Mouse (Mus musculus): ENCODE data around the gene Fam83f. TPM values are rescaled to one million over a fixed set of nuclear protein-coding genes. Genes with fewer than 3 reads are reported as not detected.
A peak's percentile ranks its signal among the peaks of the same experiment; 100 is the strongest.

Fam83f gene
- polyA plus RNA-seq, 2 experiments from 2014 or later = not detected

DNA sequence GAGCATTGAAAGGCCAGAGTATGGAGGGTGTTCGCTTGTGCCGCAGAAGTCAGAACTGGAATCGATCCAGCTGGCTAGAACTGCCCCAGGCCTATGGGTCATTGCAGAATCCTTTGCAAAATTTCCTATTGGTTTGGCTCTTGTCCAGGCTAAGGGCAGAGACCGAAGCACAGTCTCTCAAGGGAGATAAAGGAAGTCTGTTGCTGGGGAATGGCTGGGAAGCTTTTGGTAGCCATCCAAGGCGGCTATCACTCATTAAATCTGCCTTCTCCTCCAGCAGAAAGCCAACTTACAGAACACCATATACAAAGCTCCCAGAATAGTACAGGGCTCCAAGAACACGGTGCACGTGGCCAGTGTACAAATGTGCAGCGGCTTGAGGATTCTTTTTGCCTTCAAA, 35.4 kb downstream of the Fam83f start:
- no peak for ATAC-seq

DNA sequence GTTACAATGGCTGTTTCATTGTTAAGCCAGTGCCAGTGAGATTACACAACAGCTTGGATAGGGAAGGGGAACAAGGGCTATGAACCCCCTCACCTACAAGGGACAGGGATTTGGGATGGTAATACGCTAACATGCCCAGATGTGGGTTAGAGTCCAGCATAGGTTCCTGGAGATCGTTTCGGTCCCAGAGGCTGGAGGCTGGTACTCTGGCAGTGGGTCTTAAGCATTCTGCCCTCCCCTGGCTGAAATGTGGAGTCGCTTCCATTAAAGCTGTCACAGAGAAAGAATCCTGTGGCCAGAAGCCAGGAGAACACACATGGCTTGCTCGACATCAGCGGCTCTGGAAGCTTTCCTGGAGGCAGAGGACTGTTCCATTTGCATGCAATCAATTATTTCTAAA, 37.9 kb downstream of the Fam83f start:
- no peak for ATAC-seq

DNA sequence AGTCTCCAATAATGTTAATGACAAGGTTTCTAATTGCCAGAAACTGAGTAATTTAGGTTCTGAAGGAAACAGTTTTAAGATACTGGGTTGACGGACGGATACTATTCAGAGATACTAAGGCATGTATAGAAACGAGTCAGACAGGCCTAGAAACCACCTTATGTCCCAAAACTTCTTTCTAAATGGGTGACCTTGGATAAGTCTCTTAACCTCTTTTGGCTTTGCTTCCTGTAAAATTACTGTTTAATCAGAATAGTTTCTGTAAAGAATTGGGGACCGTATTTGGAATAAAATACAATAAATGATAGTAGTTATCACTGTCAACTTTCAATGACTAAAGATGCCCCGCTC, 38.6 kb downstream of the Fam83f start:
- ATAC-seq = no peak

DNA sequence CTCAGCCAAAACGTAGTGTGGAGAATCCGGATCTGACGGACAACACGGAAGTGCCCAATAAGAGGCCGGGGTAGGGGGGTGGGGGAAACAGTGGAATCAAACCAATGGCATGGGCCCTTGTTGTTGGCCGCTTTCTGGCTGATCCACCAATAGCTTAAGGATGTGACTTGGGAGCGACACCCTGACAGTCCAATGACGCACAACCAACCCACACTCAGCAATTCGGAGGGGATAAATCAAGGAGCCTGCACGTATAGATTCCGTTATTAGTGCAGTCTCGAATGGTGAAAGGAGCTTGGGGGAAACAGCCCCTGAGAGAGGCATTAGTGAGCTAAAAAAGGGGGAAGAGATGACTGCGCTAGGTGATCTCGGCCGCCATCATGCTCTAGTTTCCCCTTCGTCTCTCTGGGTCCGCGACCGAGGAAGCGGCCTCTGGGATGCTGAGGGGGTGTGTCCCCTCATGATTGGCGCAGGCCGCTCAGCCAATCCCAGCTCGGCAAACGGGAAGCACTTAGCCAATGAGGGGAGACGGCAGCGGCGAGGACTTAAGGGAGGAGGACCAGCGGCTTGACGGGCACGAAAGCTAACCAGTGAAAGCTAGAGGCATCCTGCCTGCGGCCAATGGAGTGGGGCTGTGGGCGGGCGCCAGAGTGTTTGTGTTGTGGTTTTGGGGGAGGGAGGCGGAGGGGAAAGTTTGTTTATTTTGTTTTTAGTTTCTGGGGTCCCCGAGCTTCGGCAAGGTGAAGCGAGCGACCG, 39.1 kb downstream of the Fam83f start, which contains the start of gene Tnrc6b:
Gene Tnrc6b (plus strand): TSS at position 706 of the 756 bp plus-strand sequence.
- peak; percentile 88 for ATAC-seq

DNA sequence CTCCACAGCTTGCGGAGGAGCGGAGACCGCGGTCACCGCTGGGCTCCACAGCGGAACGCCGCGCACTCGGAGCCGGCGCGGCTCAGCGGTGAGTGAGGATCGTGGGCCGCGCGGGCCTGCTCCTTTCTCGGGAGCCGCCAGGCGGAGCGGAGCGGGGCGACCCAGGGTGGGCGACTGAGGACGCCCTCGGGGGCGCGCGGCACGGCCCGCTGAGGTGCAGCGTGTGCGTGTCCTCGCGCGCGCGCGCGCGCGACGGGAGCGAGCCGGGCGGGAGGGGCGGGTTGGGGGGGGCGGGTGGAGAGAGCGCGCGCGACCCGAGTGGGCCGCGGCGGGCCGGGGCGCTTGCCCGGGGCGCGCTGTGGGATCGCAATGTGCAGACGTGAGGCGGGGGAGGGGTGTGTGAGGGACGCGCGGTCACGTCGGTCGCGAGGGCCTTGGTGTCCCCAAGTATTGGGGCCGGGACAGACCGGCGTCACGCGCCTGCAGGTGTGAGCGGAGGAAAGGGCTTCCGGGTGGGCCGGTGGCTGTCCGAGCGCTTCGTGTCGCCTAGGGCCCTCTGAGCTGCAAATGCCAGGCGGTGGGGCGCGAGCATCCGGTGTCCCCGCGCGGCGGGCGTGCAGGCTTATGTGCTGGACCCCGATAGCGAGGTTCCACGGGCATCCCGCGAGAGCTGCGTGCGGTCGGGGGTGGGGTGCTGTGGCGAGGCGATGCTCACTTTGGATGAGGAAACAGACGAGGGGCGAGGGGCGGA, 39.9 kb downstream of the Fam83f start:
- ATAC-seq = no peak

DNA sequence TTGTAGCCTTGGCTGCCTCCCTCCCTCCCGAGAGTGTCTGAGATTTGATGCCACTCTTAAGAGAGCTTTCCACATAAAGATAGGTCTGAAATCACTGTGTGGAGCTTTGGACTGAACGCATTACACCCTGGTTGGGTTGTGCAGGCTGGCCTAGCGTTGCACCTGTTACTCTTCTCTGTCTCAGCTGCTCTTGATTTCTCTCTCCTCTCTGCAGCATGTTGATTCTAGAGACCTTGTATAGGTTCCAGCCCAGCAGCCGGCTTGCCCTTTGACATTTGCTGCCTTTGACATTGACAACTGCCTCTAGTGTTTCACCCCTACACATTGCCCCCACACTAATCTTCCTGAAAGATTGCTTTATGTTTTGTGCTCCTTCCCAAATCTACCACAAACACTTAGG, 42.7 kb downstream of the Fam83f start:
- no peak for ATAC-seq

DNA sequence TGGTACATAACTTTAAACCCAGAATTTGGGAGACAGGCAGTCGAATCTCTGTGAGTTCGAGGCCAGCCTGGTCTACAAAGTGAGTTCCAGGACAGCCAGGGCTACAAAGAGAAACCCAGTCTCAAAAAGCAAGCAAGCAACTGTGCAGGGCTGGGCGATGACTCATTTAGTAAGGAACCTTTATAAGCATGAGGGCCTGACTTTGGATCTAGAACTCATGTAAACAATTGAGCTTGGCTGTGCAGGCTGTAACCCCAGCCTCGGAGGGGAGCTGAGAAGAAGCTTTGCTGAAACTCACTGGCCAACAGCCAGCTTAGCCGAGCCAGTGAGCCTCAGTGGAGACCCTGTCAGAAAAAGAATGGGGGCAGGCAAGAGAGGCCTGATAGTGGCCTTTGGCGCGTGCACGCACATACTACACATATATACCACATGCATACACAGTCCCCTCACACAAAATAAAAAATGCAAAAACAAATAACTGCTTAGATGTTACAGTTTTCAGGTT, 45.0 kb downstream of the Fam83f start:
- ATAC-seq = no peak

DNA sequence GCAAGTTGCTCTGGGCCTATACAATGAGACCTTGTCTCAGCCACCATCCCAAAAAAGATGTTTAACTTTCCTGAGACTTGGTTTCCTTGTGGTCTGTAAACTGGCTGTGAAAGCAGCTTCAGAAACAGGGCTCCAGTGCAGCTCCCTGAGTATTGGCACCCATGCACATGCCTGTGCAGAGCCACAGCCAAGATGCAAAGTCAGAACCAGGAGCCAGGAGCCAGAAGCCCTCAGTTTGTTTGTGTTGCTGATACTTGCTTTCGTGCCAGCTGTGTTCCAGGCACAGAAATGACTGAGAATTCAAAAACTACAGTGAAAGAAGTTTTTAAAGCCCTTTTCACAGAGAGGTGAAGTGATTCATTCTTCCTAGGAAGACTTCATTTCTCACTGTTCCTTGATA, 45.8 kb downstream of the Fam83f start:
- ATAC-seq = no peak

DNA sequence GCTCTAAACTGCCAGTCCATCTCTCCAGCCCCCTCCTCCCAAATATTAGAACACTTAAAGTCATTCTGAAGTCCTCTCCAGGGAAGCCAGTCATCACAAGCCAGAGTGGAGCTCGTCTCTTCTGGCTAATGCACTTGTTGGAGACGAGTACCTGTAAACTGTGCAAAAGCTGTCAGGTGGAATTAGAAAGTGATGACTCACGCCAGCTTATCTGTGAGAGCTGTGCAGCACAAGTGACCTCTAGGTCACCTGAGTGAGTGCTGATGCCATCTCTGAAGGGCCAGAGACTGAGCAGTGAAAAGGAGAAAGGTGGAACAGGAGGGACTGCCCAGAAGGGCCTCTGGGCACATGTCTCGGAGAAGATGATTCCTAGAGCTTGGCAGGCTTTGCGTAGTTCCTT, 48.6 kb downstream of the Fam83f start:
- ATAC-seq = no peak

DNA sequence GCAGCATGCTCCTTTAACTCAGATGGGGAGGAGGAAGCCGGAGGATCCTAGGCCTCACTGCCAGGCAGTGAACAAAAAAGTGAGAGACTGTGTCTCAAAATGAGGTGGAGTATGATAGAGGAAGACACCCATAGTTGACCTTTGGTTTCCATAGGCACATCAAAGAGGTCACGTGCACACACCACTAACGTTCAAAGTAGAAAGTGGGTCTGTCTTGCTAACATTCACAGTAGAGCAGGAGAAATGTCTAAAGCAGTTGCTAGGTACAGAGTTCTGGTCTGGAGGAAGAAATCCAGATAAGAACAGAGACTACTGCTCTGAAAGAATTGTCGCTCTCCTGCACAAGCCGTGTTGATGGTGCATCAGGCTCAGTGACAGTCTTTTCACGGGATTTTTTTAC, 50.2 kb downstream of the Fam83f start:
- peak; percentile 36 for ATAC-seq

DNA sequence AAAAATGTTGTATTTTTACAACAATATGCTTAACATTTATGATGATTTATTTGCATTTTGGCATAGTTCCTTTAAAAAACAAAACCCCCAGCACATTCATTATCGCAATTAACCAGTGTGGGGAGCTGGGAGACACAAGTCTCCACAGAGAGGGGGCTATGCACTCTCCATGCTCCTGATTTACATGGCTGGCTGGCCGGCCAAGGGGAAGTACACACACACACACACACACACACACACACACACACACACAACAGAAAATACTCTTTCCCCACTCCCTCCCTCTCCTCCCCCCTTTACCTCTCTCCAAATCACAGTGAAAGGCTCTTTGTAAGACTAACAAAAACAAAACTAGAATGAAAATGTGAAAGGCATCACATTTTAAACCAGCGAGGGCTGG, 50.7 kb downstream of the Fam83f start:
- no peak for ATAC-seq

DNA sequence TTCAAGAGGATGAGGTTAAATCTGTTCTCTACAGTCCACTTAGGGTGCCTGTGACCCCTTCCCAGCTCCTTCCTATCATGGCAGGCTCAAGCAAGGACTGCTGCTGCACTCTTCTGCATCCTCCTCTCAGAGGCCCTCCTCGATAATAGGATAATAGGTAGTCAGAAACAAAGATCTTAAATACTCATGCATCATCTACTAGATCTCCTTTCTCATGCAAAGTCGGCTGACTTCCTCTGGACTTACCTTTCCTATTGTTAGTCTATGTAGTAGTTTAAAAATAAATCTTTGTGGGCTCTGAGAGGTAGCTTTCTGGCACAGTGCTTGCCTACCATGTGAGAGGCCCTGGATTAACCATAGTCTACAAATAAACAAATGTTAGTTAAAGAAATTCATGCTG, 57.8 kb downstream of the Fam83f start:
- no peak for ATAC-seq

DNA sequence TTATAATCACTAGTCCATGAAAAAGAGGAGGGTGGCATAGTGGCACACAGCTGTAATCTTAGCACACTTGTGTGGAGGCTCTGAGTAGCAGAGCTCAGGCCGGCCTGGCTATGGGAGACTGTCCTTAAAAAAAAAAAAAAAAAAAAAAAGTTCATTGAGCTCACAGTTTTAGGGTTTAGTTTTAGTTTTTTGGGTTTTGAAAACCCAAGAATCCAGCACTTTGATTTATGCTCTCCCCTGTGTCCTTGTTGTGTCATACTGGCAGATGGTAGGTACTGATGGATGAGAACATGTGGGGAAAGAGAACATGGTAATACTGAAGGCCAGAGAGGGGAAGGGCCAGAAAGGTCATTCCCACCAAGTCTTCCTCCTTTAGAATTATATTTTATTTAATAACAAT, 59.4 kb downstream of the Fam83f start:
- no peak for ATAC-seq

DNA sequence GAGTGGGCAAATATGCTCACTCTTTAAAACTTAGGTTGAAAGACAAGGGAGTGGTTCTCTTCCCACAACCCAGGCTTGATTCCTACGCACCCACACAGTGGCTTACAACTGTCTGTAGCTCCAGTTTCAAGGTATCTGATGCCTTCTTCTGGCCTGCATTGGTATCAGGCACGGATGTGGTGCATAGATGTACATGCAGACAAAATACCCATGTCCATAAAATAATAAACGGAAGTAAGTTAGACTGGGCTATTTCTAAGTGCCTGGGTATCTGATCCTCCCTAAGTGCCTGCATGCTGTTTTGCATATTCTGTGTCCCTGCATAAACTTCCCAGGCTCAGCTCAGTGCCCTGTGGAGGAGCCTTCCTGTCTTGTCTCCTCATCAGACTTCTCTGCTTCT, 59.9 kb downstream of the Fam83f start:
- no peak for ATAC-seq

DNA sequence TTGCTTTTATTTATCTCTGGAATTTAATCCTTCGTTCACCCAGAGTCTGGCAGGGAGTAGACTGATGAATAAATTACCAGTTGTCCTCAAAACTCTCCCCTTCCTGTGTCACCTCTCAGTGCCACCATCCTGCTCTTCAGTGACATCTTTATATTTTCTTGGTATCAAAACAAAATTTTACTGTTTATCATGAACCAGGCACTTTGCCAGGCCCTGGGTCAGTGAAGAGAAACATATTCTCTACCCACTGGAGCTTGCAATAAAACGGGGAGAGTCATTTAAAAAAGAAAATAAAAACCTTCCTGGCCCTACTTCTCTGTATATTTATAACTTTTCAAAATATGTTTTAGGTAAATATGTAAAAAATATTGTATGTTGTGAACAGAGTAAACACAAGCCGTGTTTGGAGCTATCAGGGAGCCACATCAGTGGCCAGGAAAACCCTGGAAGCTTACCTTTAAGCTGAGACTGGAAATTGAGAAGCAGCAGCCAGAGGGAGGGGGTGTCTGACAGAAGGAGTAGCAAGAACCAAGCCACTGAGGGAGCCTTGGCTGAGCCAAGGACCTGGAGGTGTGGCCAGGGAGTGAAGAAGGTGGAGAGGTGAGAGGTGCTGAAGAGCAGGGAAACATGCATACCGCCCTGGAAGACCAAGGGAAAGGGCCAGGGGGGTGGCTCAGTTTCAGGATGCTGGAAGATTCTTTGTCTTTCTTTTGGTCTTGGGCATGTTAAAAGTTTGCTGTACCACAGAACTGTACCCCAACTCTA, 60.8 kb downstream of the Fam83f start:
- no peak for ATAC-seq

DNA sequence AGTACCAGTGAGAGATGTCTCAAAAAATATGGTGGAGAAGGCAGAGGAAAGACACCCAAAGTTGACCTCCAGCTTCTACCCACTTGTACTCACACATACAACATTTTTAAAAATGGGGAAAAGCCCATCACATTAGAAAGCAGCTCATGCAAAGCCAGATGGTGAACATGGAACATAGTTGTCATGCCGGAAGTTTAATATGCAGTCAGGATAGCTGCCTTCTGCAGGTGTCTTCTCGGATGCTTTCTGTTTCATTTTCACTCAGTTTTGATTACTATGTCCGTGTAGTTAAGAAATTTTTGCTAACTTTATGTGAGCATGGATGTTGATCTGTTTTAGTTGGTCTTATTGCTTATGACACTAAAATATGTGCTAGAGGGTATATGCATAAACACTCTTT, 63.7 kb downstream of the Fam83f start:
- peak; percentile 93 for ATAC-seq

DNA sequence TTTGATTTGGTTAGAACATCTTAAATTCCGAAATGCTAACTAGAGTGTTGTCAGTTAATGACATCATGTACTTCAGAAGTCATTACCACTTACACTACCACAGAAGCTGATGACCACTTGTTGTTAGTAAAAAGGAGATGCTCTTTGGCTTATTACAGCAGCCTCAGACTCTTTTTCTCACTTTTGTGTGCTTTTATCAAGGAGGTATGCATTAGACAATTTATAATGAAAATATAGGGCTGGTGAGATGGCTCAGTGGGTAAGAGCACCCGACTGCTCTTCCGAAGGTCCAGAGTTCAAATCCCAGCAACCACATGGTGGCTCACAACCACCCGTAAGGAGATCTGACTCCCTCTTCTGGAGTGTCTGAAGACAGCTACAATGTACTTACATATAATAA, 64.1 kb downstream of the Fam83f start:
- peak; percentile 34 for ATAC-seq

DNA sequence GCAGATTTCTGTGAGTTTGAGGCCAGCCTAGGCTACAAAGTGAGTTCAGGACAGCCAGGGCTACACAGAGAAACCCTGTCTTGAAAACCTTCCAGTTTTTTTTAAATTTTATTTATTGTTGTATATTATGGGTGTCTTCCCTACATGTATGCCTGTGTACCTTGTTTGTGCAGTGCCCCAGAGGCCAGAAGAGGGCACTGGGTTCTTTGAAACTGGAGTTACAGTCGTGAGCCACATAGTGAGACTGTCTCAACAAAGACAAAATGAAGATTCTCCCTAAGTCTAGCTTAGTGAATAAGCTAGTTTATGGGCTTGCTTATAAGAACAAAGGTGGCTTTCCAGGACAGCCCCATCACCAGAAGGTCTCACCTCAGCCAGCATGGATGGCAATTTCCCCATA, 64.9 kb downstream of the Fam83f start:
- ATAC-seq = no peak

DNA sequence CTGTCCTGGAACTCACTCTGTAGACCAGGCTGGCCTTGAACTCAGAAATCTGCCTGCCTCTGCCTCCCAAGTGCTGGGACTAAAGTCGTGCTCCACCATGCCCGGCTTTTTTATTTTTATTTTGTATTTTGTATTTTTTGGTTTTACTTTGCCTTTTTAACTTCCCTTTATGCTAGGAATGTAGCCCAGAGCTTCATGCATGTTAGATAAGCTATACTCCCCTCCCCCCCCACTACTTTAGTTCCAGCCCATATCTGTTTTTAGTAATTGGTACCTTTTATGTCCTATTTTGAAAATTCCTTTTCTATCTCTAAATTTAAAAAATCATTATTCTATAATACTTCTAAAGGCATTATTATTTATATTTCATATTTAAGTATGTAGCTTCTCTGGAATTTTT, 66.6 kb downstream of the Fam83f start:
- ATAC-seq = no peak

DNA sequence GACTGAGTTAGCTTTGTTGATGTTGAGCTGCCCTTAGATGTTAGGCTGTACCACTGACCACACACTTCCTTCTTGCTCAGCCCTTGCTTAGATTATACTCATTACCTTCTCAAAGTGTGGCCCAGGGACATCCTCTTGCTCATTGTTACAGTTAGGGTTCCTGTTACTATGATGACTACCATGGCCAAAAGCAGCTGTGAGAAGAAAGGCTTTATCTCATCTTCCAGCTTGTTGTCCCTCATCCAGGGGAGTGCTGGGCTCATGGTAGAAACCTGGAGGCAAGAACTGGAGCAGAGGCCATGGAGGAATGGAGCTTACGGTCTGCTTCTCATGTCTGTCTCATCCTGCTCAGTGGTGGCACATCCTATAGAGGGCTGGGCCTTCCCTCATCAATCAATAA, 68.3 kb downstream of the Fam83f start:
- ATAC-seq = no peak

DNA sequence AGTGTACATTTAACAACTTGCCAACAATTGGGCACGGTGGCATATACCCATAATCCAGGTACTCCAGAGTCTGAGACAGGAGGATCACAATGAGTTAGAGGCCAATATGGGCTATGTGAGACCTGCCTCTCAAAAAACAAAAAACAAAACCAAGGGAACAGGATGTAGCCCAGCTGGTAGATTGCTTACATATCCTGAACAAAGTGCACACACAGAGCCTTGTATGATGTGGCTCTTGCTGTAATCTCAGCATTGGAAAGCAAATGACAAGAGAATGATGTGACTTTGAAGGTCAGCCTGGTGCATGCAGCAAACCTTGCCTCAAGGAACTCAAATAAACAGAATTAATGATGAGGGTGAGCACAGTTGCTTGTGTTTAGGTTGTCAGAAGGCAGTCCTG, 70.2 kb downstream of the Fam83f start:
- ATAC-seq = no peak

DNA sequence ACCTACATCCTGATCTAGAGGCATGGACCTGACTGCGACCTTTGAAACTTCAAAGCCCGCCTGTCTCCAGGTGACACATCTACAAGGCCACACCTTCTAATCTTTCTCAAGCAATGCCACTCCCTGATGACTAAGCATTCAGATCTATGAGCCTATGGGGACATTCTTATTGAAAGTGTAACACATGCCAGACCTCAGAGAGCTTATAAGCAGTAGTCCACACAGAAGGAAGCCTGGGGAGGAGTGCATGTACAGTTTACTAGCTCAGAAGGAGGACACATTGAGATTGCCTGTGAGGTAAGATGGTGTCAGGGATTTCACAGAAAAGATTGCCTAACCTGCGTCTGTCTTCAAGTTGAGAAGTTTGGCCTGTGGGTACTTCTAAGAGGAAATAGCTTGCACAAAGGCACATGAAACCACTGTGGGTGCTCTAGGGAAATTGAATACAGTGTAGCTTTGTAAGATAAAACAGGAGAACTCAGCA, 71.4 kb downstream of the Fam83f start:
- peak; percentile 30 for ATAC-seq

DNA sequence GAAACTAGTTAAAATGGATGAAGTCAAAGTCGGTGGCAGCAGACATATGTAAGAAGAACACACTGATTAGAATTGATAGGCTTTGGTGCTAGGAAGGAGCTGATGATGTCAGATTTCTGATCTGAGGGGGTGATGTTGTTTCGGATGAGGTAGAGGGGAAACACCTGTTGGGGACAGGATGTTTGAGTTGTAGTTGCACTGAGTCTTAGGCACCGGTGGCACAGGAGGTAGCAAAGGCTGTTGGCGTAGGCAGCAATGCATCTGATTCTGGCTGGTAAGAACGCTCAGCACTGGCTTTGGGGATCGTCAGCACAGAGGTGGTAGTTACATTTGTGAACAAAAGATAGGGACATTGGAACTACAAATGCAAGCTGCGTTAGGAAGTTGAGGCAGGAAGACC, 72.0 kb downstream of the Fam83f start:
- peak; percentile 93 for ATAC-seq
